Comparison of ENCODE assay signal across 11 mouse cellular contexts in the genomic region with DNA sequence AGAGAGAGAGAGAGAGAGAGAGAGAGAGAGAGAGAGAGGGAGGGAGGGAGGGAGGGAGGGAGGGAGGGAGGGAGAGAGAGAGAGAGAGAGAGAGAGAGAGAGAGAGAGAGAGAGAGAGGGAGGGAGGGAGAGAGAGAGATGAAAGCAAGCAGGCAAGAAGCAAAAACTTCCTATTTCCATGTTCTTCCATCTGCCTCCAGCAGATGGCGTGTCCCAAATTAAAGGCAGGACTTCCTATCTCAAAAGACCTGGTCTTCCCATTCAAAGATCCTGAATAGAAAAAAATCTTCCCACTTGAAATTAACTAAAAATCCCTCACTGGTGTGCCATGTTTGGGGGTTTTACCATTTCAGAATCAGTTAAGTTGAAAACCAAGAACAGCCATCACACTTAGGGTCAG. TPM values are rescaled to one million over a fixed set of nuclear protein-coding genes. Genes with fewer than 3 reads are reported as not detected.
DNase-seq lines count a peak whose midpoint lies in the region; TF ChIP-seq lines count a peak whose summit lies in the region.
"Not testable (repeated sequence)": the region's sequence is repeated elsewhere in the genome, so short reads cannot be mapped to it uniquely, and the experiment has no call there.
"Had no signal": no experiment of that assay in that cellular context is flagged by ENCODE, and none has a peak within 500 bp of the region (broad histone marks: within the 10 kb centered on the region; RNA-seq: fewer than 3 reads in every experiment).

No protein-coding gene starts in this region.

- not testable (repeated sequence) for H3K27ac ChIP-seq in gastrocnemius, adult 2 months

- not testable (repeated sequence) for H3K4me3 ChIP-seq in gastrocnemius, adult 2 months

- peak; percentile 63 for TF ChIP-seq CTCF in gastrocnemius, adult 2 months (IDR thresholded peaks at IDR 0.05)

- DNase-seq in CD4-positive helper T cell, adult 2 months (ENCODE audit: low read depth, low spot score) = peak; percentile 39
- DNase-seq in adrenal gland, adult 8-10 months = peak; percentile 5
- peak; percentile 11 to 38 for DNase-seq in cerebellum, postnatal 25 days
- DNase-seq in gastrocnemius, adult 2 months = peak; percentile 25
- DNase-seq in kidney, adult 11 months = peak; percentile 34
- peak; percentile 9 for DNase-seq in left cerebral cortex, adult 11 months (ENCODE audit: low spot score)
- DNase-seq in lung, postnatal 25 days (ENCODE audit: low spot score) = peak; percentile 23
- peak; percentile 13 for DNase-seq in skeletal muscle tissue, adult 2 months (ENCODE audit: low read depth, low spot score)

- intact Hi-C loops in gastrocnemius, adult 2 months (cut with DNase I) = loop anchor here (1.0 to 2.0 kb wide), 2 partner anchors 115 to 318 kb away; no protein-coding TSS in a partner anchor

RNA-seq across cellular contexts. Expression of gene Vmn1r39, which starts 30.2 kb away (rescaled TPM):
- total RNA-seq in adrenal gland, adult 8-10 months (2022) = not detected
- not detected for total RNA-seq in gastrocnemius, adult 2 months (2021)
- total RNA-seq: heart, postnatal 25 days; megakaryocyte-erythroid progenitor cell, adult 5-6 weeks; neutrophil, adult 5-6 weeks had no signal

RNA-seq across cellular contexts. Expression of gene Gng12, which starts 55.6 kb away (rescaled TPM):
- 10 to 100 TPM; 53.7 to 69.5 (median 59.3) TPM for total RNA-seq in adrenal gland, adult 8-10 months (2022)
- total RNA-seq in gastrocnemius, adult 2 months (2021) = 10 to 100 TPM; 28.0 to 28.9 TPM

RNA-seq across cellular contexts. Expression of gene Vmn1r38, which starts 58.2 kb away (rescaled TPM):
- total RNA-seq in adrenal gland, adult 8-10 months (2022) = not detected
- total RNA-seq in gastrocnemius, adult 2 months (2021) = not detected
- total RNA-seq: heart, postnatal 25 days; megakaryocyte-erythroid progenitor cell, adult 5-6 weeks; neutrophil, adult 5-6 weeks had no signal
